Mouse (Mus musculus) left cerebral cortex, adult 9 months (tissue): ENCODE results near the gene Mpped1.
A peak's percentile ranks its signal among the peaks of the same experiment; 100 is the strongest.

Source experiments
- DNase-seq, 2 experiments: peaks; one replicate each; pipeline ENCODE4 v3.0.0; 2022; ENCODE audit warnings: low spot score in 2 of 2

The Mpped1 gene

GRCm38 (mm10) chr15:83884291-83884690, 105.0 kb downstream of the Mpped1 start:
- no peak for DNase-seq

GRCm38 (mm10) chr15:83892871-83893270, 113.6 kb downstream of the Mpped1 start:
- no peak for DNase-seq

- DNase-seq = no peak
These were observed 115.0 kb downstream of the Mpped1 start for GRCm38 (mm10) chr15:83894261-83894660.

GRCm38 (mm10) chr15:83896011-83896410, 116.7 kb downstream of the Mpped1 start:
- DNase-seq = no peak

- peak; percentile 47 to 51 for DNase-seq
These were observed 118.0 kb downstream of the Mpped1 start for GRCm38 (mm10) chr15:83897286-83897685.

- DNase-seq = no peak
These were observed 127.2 kb downstream of the Mpped1 start for GRCm38 (mm10) chr15:83906472-83906871.
